Mouse (Mus musculus) heart, adult 2 months (tissue): ENCODE data around the gene Emp3.

Experiments
- CTCF ChIP-seq: fragments of 200-600 bp; IDR thresholded peaks from 2 replicates; pipeline ENCODE4 v1.8.1; 2022; ENCODE audit warnings: antibody characterized with exemption, mild to moderate bottlenecking, moderate library complexity
- EP300 ChIP-seq: fragments of 200-500 bp; IDR thresholded peaks from 2 replicates; pipeline ENCODE4 v1.6.1; 2011; ENCODE audit warnings: low read depth, low read length, control low read depth; ENCODE audit not compliant: insufficient read depth
- POLR2A ChIP-seq: fragments of 200-500 bp; IDR thresholded peaks from 2 replicates; pipeline ENCODE4 v1.6.1; 2011; ENCODE audit warnings: mild to moderate bottlenecking, low read depth, low read length, control low read depth; ENCODE audit not compliant: insufficient read depth

- TF ChIP-seq POLR2A (peak; percentile 88), CTCF (no peak), EP300 (no peak)
Observed at GRCm38 (mm10) chr7:45923762-45924428, 2.7 kb upstream of the Emp3 start, which contains the start of gene Ccdc114.
